Mouse (Mus musculus): ENCODE data around the gene Pcdh8.

Pcdh8 gene

DNA sequence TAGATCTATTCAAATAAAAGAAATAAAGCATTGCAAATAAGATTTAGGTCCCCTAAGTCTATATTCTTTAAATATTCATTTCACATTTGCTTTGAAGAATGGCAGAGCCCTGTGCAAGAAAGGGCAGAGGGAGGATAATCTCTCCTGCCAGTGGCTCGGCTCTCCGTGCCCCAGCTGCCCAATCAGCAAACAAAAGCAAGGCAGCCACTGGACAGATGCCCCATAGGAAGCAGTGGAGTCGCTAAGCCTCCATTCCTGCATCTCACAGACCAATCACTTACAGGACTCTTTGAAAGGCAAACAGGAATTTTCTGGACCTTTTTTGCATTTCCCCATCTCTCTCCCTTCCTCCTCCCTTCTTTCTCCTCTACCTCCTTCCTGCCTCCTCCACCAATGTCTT, 17.0 kb downstream of the Pcdh8 start:
- no peak for DNase-seq (ENCODE audit: low spot score in 2 of 2)

DNA sequence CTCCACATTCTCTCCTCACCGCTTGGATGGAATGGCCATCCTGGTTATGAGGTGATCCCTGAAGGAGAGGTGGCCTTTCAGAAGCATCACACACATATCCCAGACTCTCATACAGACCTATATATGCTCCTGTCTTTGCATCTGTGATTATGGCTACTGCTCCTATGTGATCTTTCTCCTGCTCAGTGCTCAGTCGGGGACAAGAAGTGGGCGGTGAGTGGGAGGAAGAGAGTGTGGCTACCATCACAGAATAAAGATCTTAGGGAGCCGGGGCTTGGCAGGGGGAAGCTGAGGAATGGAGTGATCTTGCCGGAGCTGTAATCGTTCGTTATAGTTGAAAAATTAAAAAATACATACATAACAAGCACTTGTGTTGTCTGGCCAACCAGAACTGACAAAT, 17.4 kb downstream of the Pcdh8 start:
- DNase-seq (ENCODE audit: low spot score in 2 of 2) = no peak

DNA sequence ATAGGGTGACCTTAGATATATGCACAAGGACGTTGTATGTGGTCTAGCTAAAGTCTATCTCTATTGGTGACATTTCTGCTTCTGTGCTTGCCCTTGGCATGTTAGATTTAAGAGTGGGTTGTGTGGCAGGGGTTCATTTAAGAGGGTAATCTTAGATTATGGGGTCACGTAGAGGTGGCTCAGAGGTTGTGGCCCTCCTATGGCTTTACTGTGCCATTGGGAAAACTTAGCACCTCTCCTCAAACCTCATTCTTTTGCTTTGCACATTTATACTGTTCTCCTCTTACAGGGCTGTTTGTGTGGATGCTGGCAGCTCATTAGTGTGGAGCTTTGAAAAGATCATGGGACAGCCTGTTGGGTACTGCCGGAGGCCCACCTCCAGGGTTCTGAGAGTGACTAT, 30.6 kb downstream of the Pcdh8 start:
- DNase-seq (ENCODE audit: low spot score in 2 of 2) = no peak

DNA sequence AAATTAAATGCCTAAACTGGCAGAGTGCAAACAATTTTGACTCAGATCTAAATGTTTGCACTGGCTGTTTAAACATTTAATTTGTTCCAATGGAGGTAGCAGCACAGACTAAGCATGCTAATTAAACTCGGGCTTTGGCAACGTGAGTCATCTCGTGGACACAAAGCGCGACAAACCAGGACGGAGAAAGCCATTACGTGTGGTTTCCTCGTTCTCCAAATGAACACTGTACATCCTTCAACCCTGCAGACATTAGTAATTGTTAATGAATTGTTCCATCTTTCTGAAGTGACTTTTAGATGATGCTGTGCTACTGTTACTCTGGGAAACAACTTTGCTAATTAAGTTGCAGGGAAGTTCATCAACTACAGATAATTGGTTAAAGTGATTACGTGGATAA, 32.7 kb downstream of the Pcdh8 start:
- no peak for DNase-seq (ENCODE audit: low spot score in 2 of 2)

- no peak for DNase-seq (ENCODE audit: low spot score in 2 of 2)
Measured at GRCm38 (mm10) chr14:79737642-79738379, 33.3 kb downstream of the Pcdh8 start.

- DNase-seq (ENCODE audit: low spot score in 2 of 2) = no peak
Measured at GRCm38 (mm10) chr14:79736781-79737180, 34.3 kb downstream of the Pcdh8 start.

GRCm38 (mm10) chr14:79733501-79733900, 37.6 kb downstream of the Pcdh8 start:
- DNase-seq (ENCODE audit: low spot score in 2 of 2) = no peak

DNA sequence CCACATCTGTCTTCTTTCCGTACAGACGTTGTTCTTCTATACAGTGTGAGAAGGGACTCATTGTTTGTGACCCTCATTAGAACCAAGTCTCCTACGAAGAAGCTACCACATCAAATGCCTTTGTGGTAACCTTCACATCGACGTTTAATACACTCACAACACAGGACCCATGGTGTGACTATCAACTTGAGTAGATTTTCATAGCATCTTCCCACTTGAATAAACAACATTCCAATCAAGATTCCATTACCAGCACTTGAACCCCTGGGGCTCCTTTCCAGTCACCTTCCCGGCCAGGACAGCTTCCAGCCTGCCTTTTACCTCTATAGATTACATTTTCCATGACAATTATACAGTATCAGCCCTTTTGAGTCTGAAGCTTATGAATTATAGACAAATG, 42.3 kb downstream of the Pcdh8 start:
- no peak for DNase-seq (ENCODE audit: low spot score in 2 of 2)

DNA sequence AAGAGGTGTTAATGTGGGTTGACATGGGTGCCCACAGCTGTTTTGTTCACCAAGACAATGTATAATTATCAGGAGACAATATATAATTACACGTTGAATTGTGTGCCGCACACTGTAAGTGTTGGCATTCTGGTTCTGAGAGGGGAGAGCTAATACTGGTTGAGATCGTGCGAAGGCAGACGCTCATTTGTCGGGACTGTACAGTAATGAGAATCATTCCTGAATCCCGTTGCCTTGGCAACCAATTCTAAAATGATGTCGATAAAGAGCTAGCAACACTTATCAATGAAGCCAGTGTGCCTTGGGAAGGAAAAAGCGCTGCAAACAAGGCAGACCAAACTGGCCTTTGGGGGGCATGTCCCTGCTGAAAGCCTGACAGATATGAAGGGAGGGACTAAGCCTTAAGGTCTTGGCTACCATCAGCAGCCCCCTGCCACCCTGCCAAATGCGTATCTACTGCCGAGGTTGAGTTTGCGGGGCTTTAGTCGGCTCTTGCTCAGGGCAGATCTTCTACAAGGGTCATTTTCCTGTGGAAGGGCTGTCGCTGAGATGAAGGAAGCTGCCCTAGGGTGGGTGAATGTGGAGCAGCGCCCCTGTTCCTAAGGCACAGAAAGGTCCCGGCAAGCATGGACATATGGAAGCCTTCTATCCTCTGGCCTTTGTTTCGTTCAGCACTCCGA, 47.0 kb downstream of the Pcdh8 start:
- no peak for DNase-seq (ENCODE audit: low spot score in 2 of 2)

GRCm38 (mm10) chr14:79722228-79722627, 48.9 kb downstream of the Pcdh8 start:
- DNase-seq (ENCODE audit: low spot score in 2 of 2) = no peak
